Mouse (Mus musculus): Measurements from ENCODE around the gene Ripor1. TPM values are rescaled to one million over a fixed set of nuclear protein-coding genes. Genes with fewer than 3 reads are reported as not detected.
"Not testable (repeated sequence)": the region's sequence is repeated elsewhere in the genome, so short reads cannot be mapped to it uniquely, and the experiment has no call there.

Gene Ripor1
- 7.2 and 9.0 TPM in 2 replicates for polyA plus RNA-seq (2015; fragmentation: Nextera tagmentation; extraction: Ambion mirVana)

DNA sequence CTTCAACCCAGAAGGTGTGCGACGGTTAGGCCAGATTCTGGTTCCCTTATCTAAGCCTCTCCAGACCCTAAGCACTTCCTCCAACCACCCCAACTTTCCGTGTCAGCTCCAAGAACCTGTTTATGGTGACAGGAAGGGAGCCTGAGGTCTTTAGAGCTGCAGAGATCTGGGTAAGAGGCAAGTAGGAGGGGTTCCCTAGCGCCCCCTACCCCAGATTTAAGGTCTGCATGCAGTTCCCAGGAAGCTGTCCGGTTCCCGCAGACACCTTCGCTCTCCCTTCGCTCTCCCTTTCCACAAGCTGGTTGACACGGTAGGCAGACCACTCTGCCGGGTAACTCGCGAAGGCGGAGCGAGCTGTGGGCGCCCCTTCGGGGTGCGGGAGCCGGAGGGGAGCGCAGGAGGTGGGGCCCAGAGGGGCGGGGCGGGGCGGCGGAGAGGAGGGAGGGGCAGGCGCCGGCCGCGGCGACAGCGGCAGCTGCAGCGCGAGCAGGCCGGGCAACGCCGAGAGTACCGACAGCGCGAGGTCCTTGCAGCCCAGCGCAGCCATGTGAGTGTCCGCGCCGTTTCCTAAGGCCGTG, at the start of gene Ripor1:
Ripor1 (plus strand) TSS at position 452 of the 578 bp plus-strand sequence.
- Histone ChIP-seq H3K27ac (peak within 1 kb of the TSS; percentile 86), H3K4me3 (replicated peaks) (peak within 1 kb of the TSS; percentile 76), H3K27me3 (0 out of 2 replicates have a peak, but pooled peaks cover 5% of the 10 kb centered on the region), H3K9ac (peak within 1 kb of the TSS; percentile 86), H3K4me2 (peak within 1 kb of the TSS; percentile 98), H3K36me3 (no peaks in the 10 kb centered on the region), H3K4me1 (replicated peaks) (peaks cover 60% of the 10 kb centered on the region), H3K9me3 (replicated peaks) (no peaks in the 10 kb centered on the region)
- ATAC-seq (ENCODE audit: low read depth) (peak; percentile 75), DNase-seq (peak; percentile 66)
- WGBS (ENCODE audit: insufficient replicate concordance) = under 1% methylated on average over 36 of the region's 42 CpGs

DNA sequence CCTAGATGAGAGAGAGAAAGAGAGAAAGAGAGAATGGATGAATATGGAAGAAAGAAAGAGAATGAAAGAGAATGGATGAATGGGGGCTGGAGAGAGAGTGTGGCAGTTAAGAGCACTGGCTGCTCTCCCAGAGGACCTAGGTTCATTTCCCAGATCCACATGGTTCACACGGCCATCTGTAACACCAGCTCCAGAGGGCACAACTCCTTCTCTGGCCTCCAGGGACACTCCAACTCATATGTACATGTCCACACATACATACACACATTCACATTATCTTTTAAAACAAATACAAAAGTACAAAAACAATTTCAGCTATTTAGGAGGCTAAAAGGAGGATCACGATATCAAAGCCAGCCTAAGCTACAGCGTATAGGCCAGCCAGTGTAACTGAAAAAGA, 42.2 kb upstream of the Ripor1 start:
- ATAC-seq (ENCODE audit: low read depth) = no peak
- no peak overlapping the region for H3K4me3 ChIP-seq (replicated peaks)
- H3K36me3 ChIP-seq = peaks cover 11% of the 10 kb centered on the region; the same call in 1 of the 2 replicates
- H3K4me2 ChIP-seq = no peak overlapping the region
- no peaks in the 10 kb centered on the region for H3K27me3 ChIP-seq
- H3K27ac ChIP-seq = peak overlapping the region; percentile 34
- WGBS (ENCODE audit: insufficient replicate concordance) = 88% methylated on average over 3 of the region's 3 CpGs
- DNase-seq = no peak
- peaks cover 50% of the 10 kb centered on the region for H3K4me1 ChIP-seq (replicated peaks)
- no peaks in the 10 kb centered on the region for H3K9me3 ChIP-seq (replicated peaks)
- H3K9ac ChIP-seq = no peak overlapping the region

DNA sequence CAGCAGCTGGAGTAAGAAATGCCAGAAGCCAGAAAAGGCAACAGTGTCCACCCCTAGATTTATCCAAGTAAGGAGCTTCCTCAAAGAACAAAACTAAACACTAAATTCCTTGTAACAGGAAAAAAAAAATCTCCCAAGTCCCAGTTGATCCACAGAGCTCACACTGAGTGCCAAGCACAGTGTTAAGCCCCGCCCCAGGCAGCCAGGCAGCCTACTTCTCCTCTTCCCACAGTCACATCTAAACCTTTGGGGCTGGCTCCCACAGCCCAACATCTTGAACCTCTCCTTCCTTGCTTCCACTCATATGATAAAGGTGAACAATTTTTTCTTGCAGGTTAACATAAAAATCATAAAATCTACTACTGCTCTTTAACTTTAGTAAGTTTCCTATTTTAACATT, 41.2 kb upstream of the Ripor1 start:
- DNase-seq (no peak), ATAC-seq (ENCODE audit: low read depth) (no peak)
- Histone ChIP-seq H3K9ac (peak overlapping the region; percentile 39; the same call in 1 of the 2 replicates), H3K9me3 (replicated peaks) (no peaks in the 10 kb centered on the region), H3K4me2 (peak overlapping the region; percentile 89), H3K27ac (no peak overlapping the region), H3K36me3 (peaks cover 11% of the 10 kb centered on the region; the same call in 1 of the 2 replicates), H3K4me3 (replicated peaks) (no peak overlapping the region), H3K4me1 (replicated peaks) (peaks cover 50% of the 10 kb centered on the region), H3K27me3 (no peaks in the 10 kb centered on the region)
- 65% methylated on average over 1 of the region's 1 CpGs for WGBS (ENCODE audit: insufficient replicate concordance)

DNA sequence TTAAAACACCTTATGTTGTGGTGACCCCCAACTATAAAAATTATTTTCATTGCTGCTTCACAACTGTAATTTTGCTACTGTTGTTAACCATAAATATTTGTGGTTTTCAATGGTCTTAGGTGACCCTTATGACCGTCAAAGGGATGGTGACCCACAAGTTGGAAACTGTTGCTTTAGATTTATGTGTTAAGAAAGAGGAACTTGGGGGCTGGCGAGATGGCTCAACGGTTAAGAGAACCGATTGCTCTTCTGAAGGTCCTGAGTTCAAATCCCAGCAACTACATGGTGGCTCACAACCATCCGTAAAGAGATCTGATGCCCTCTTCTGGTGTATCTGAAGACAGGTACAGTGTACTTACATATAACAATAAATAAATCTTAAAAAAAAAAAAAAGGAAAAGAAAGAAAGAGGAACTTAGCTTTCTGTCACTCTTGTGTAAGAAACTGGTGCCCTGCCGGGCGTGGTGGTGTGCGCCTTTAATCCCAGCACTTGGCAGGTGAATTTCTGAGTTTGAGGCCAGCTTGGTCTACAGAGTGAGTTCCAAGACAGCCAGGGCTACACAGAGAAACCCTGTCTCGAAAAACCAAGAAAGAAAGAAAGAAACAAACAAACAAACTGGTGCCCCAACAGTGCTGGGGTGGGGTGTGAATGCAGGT, 40.4 kb upstream of the Ripor1 start:
- Histone ChIP-seq H3K4me2 (peak overlapping the region; percentile 89), H3K9ac (peak overlapping the region; percentile 96), H3K4me1 (replicated peaks) (peaks cover 50% of the 10 kb centered on the region), H3K4me3 (replicated peaks) (peak overlapping the region; percentile 90), H3K27ac (peak overlapping the region; percentile 91)
- not testable (repeated sequence) for DNase-seq; H3K27me3 ChIP-seq; H3K36me3 ChIP-seq; H3K9me3 ChIP-seq (replicated peaks); ATAC-seq (ENCODE audit: low read depth)
- WGBS (ENCODE audit: insufficient replicate concordance) = 36% methylated on average over 9 of the region's 9 CpGs

DNA sequence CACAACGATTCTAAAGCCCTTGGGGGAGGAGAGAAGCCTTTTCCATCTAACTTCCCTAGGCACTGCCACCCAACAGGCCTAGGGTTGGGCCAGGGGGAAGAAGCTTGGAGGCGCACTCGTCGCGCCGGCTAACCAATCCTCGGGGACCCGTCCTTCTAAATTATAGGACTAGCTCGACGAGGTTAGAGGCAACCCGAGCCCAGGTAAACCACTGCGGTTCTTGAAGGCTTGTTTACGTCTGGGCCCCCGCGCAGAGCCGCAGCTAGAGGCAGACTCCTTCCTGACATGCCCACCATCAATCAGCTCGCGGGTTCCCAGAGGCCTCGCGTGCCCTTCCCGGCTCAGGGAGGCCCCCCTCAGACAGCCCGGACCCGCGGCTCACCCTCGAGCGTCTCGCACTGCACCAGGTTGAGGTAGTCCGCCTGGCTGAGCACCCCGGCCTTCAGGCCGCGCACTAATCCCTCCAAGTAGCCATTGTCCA, 39.6 kb upstream of the Ripor1 start:
- under 1% methylated on average over 31 of the region's 31 CpGs for WGBS (ENCODE audit: insufficient replicate concordance)
- DNase-seq (no peak), ATAC-seq (ENCODE audit: low read depth) (peak; percentile 64)
- Histone ChIP-seq H3K9ac (peak overlapping the region; percentile 96), H3K27me3 (no peaks in the 10 kb centered on the region), H3K36me3 (0 out of 2 replicates have a peak, but pooled peaks cover 4% of the 10 kb centered on the region), H3K4me2 (peak overlapping the region; percentile 89), H3K27ac (peak overlapping the region; percentile 91), H3K9me3 (replicated peaks) (no peaks in the 10 kb centered on the region), H3K4me3 (replicated peaks) (peak overlapping the region; percentile 90), H3K4me1 (replicated peaks) (peaks cover 50% of the 10 kb centered on the region)

DNA sequence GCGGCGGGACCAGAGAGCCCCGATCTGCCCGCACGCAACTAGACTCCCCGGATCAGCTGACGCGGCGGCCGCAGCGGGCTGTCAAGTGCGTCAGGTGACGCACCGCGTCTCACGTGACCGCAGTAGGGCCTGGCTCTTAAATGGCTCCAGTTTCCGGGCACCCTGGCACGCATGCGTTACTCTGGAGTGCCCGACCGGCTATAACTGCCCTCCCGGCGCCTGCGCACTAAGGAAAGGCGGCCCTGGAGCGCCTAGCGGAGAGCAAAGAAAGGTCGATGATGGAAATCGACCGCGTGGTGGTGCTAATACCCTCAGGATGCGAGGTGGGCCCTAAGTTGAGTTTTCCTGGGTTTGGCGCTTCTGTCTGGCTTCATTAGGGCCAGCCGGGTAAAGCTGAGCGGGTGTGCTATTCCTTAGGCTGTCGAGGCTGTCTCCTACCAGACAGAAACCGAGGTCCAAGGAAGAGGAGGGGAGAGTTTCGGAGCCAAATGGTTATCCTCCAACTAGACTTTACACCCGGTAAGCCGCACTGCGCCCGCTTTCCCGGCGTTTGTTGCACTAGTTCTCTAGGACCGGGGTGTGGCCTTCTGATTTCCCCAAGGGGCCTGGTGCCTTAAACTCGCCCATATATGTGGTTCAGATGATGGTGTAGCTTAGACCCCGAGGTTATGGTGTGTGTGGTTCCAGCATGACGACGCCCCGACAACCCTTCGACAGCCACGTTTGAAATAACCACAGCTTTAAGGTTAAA, 38.9 kb upstream of the Ripor1 start, which contains the start of gene Atp6v0d1:
Atp6v0d1 (minus strand) TSS at position 96 of the 751 bp plus-strand sequence.
- peak; percentile 99 for DNase-seq
- peaks cover 50% of the 10 kb centered on the region for H3K4me1 ChIP-seq (replicated peaks)
- no peaks in the 10 kb centered on the region for H3K9me3 ChIP-seq (replicated peaks)
- no peaks in the 10 kb centered on the region for H3K27me3 ChIP-seq
- peak; percentile 99 for ATAC-seq (ENCODE audit: low read depth)
- 3% methylated on average over 52 of the region's 53 CpGs for WGBS (ENCODE audit: insufficient replicate concordance)
- peak within 1 kb of the TSS; percentile 90 for H3K4me3 ChIP-seq (replicated peaks)
- 0 out of 2 replicates have a peak, but pooled peaks cover 4% of the 10 kb centered on the region for H3K36me3 ChIP-seq
- H3K27ac ChIP-seq = peak within 1 kb of the TSS; percentile 91
- peak within 1 kb of the TSS; percentile 96 for H3K9ac ChIP-seq
- peak within 1 kb of the TSS; percentile 89 for H3K4me2 ChIP-seq

DNA sequence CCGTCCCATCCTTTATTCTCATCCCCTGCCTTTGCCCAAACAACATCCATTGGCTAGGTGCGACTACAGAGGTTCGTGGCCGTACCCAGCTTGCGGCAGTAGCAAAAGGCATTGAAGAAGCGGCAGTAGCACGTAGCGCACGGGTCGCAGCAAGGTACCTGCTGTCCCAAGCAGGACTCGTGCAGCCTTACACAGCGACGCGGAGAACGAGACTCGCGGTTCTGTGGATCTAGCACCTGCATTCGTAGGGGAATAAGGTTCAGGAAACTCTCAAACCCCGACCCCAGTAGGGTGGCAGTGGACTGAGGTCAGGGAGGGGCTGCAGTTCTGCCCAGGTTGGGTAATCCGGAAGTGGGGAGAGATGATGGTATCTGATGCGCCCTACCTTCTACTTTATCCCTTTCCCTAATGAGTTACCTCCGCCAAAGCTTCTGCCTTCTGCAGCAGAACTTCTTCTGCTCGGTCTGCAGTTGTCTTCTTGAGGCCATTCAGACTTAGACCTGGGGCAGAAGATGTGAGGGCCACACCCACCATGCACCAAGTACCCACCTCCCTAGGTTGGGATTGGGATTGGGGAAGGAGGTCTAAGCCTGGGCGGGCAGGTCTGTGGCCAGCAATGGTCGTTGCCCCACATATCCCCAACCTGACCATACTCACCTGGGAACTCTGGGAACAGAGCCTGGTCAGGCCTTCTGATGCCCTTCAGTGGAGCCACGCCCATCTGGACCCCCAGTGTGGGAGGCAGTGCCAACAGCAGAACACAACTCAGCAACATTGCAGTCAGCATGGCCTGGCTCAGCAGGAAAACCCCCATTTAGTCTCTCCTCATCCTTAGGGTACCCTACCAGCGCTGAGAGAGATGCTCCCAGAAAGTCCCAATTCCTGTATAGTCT, 38.1 kb upstream of the Ripor1 start:
- DNase-seq = peak; percentile 42
- H3K27ac ChIP-seq = peak overlapping the region; percentile 82; the same call in 1 of the 2 replicates

DNA sequence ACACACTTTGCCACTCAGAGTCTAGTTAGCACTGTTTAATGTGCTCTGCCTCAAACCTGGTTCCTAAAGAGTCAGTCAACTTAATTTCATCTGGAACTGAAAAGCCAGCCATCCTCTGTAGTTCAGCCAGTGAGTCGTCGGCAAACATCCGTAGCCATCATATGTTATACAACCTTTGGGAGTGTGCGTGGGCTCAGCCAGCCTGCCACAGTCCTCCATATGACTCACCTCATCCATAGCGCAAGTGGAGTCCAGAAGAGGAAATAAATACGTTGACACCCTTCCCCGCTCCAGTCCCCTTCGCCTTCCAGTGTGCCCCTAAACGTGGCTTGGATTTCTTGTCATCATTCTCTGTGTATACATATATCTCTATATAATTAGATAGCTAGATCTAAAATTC, 33.2 kb upstream of the Ripor1 start:
- H3K4me3 ChIP-seq (replicated peaks) = no peak overlapping the region
- no peaks in the 10 kb centered on the region for H3K9me3 ChIP-seq (replicated peaks)
- H3K36me3 ChIP-seq = no peaks in the 10 kb centered on the region
- H3K4me2 ChIP-seq = no peak overlapping the region
- WGBS (ENCODE audit: insufficient replicate concordance) = 82% methylated on average over 9 of the region's 9 CpGs
- DNase-seq (no peak), ATAC-seq (ENCODE audit: low read depth) (no peak)
- peaks cover 5% of the 10 kb centered on the region for H3K4me1 ChIP-seq (replicated peaks)
- H3K27ac ChIP-seq = no peak overlapping the region
- H3K27me3 ChIP-seq = no peaks in the 10 kb centered on the region
- no peak overlapping the region for H3K9ac ChIP-seq

More for the DNA sequence above, 38.1 kb upstream of the Ripor1 start:
- H3K36me3 ChIP-seq = 0 out of 2 replicates have a peak, but pooled peaks cover 4% of the 10 kb centered on the region
- peak overlapping the region; percentile 79 for H3K4me2 ChIP-seq
- WGBS (ENCODE audit: insufficient replicate concordance) = 21% methylated on average over 27 of the region's 27 CpGs
- peaks cover 43% of the 10 kb centered on the region for H3K4me1 ChIP-seq (replicated peaks)
- peak overlapping the region; percentile 74 for H3K9ac ChIP-seq
- H3K9me3 ChIP-seq (replicated peaks) = no peaks in the 10 kb centered on the region
- no peak for ATAC-seq (ENCODE audit: low read depth)
- peak overlapping the region; percentile 90 for H3K4me3 ChIP-seq (replicated peaks)
- H3K27me3 ChIP-seq = no peaks in the 10 kb centered on the region

DNA sequence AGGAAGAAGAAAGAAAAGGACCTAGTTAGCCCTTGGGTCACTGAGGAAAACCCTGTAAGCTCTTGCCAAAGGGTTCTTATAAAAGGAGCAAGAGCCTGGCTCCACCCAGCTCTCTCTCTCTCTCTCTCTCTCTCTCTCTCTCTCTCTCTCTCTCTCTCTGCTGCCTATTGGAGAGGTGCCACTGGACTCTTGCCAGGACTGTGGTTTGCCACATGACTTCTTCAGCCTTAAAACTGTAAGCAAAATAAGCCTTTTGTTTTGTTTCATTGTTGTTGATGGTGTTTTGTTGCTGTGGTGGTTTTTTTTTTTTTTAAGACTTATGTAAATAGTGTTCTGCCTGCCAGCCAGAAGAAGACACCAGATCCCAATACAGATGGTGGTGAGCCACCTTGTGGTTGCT, 31.6 kb upstream of the Ripor1 start:
- Histone ChIP-seq H3K9ac (no peak overlapping the region), H3K9me3 (replicated peaks) (no peaks in the 10 kb centered on the region), H3K4me1 (replicated peaks) (no peaks in the 10 kb centered on the region), H3K27ac (no peak overlapping the region), H3K36me3 (no peaks in the 10 kb centered on the region), H3K27me3 (no peaks in the 10 kb centered on the region), H3K4me2 (no peak overlapping the region), H3K4me3 (replicated peaks) (no peak overlapping the region)
- DNase-seq (no peak), ATAC-seq (ENCODE audit: low read depth) (no peak)

DNA sequence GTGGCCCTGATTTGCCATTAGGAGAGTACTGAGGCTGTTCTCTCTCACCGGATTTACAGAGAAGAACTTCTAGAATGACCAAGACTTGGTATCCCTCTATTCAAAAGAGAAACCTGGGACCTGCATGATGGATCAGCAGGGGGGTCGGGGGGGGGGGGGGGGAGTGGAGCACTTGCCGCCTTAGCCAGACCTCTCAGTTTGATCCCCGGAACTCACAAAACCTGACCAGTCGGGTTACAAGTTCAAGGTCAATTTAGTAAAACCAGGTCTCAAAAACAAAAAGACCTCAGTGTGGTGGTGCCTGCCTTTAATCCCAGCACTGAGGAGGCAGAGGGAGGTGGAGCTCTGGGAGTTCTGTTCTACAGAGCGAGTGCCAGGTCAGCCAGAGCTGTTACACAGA, 30.3 kb upstream of the Ripor1 start:
- no peaks in the 10 kb centered on the region for H3K9me3 ChIP-seq (replicated peaks)
- no peaks in the 10 kb centered on the region for H3K27me3 ChIP-seq
- H3K4me1 ChIP-seq (replicated peaks) = no peaks in the 10 kb centered on the region
- H3K27ac ChIP-seq = no peak overlapping the region
- DNase-seq (no peak), ATAC-seq (ENCODE audit: low read depth) (no peak)
- no peak overlapping the region for H3K9ac ChIP-seq
- WGBS (ENCODE audit: insufficient replicate concordance) = 45% methylated on average over 6 of the region's 6 CpGs
- H3K36me3 ChIP-seq = no peaks in the 10 kb centered on the region
- no peak overlapping the region for H3K4me2 ChIP-seq
- H3K4me3 ChIP-seq (replicated peaks) = no peak overlapping the region

Measured in liver, embryonic 13.5 days (tissue).